Mouse (Mus musculus): Measurements from ENCODE around the gene Macrod1. TPM values are rescaled to one million over a fixed set of nuclear protein-coding genes. Genes with fewer than 3 reads are reported as not detected.

The Macrod1 gene
- polyA plus RNA-seq, 1 experiment from 2014 or later, result 6.9 TPM

DNA sequence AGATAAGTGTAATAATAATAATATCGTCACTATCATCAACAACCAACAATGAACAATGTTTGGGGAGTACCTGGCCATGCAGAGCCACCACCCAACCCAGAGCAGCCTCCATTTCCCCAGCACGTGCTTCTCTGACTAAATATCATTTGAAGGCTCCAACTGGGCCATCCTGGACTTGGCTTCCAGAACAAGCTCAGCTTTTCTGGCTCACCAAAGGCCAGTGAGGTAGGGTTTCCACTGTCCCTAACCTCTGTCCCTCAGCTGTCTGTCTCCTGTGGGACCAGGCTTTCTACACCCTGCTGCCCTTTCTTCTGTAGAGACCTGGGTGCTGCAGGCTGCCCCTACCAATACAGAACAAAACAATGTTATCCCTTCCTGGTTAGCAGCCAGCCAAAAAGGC is 50.0 kb downstream of the Macrod1 start:
- peaks cover 58% of the 10 kb centered on the region for H3K4me1 ChIP-seq (replicated peaks; ENCODE audit: control insufficient read depth, insufficient read depth, low read length)
- H3K36me3 ChIP-seq (replicated peaks; ENCODE audit: control insufficient read depth, insufficient read depth), result no peaks in the 10 kb centered on the region
- no peak overlapping the region for H3K4me2 ChIP-seq (replicated peaks)
- H3K27ac ChIP-seq, result no peak overlapping the region
- H3K9ac ChIP-seq, result no peak overlapping the region
- no peak for DNase-seq (ENCODE audit: low spot score)
- ATAC-seq (ENCODE audit: low FRiP score), result no peak
- WGBS, result 85% methylated on average over 2 of the region's 2 CpGs
- no peak overlapping the region for H3K4me3 ChIP-seq (replicated peaks; ENCODE audit: low read length)
- no peaks in the 10 kb centered on the region for H3K27me3 ChIP-seq (ENCODE audit: control insufficient read depth, insufficient read depth, low read length)
- no peaks in the 10 kb centered on the region for H3K9me3 ChIP-seq (ENCODE audit: control insufficient read depth, low read length)

GRCm38 (mm10) chr19:7107174-7107573 is 50.6 kb downstream of the Macrod1 start:
- Histone ChIP-seq H3K4me1 (replicated peaks; ENCODE audit: control insufficient read depth, insufficient read depth, low read length) (peaks cover 52% of the 10 kb centered on the region), H3K4me2 (replicated peaks) (no peak overlapping the region), H3K9me3 (ENCODE audit: control insufficient read depth, low read length) (no peaks in the 10 kb centered on the region), H3K27me3 (ENCODE audit: control insufficient read depth, insufficient read depth, low read length) (no peaks in the 10 kb centered on the region), H3K4me3 (replicated peaks; ENCODE audit: low read length) (no peak overlapping the region), H3K36me3 (replicated peaks; ENCODE audit: control insufficient read depth, insufficient read depth) (no peaks in the 10 kb centered on the region), H3K27ac (no peak overlapping the region), H3K9ac (no peak overlapping the region)
- 79% methylated on average over 4 of the region's 4 CpGs for WGBS
- ATAC-seq (ENCODE audit: low FRiP score) (no peak), DNase-seq (ENCODE audit: low spot score) (no peak)

DNA sequence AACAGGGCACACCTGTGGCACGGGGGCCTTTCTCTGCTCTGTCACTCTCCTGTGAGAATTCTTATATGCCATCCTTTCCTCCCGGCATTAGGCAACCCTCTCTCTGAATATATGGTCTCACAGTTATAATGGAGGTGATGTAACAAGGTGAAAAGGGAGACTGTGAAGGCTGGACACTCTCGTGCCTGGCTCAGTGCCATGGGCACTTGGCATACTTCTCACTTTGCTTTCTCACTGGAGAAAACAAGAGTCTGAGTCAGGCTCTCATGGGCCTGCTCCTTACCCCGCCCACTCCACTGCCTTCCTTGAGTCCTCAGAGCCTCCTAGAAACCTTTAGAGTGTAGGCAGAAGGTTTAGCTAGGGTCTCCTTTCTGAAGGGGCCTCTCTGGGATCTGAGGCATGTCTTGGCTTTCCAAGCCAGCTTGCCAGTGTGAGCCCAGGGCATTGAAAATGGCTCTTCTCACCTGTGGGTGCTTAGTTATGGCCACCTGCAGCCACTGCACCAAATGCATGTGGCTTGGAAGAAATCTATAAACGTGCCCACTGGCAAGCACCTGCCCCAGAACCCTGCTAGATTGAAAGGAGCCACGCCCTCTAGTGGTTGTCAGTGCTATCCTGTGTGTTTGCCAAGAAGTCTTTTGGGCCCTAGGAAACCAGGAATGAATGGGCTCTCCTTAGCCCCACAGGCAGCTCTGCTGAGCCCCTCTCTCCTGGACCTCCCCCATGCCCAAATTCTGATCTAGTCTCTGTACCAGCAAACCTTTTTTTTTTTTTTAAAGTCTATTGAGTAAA is 51.7 kb downstream of the Macrod1 start:
- DNase-seq (ENCODE audit: low spot score), result no peak
- no peak overlapping the region for H3K4me2 ChIP-seq (replicated peaks)
- no peaks in the 10 kb centered on the region for H3K9me3 ChIP-seq (ENCODE audit: control insufficient read depth, low read length)
- 52% methylated on average over 6 of the region's 6 CpGs for WGBS
- H3K9ac ChIP-seq, result no peak overlapping the region
- no peaks in the 10 kb centered on the region for H3K27me3 ChIP-seq (ENCODE audit: control insufficient read depth, insufficient read depth, low read length)
- no peaks in the 10 kb centered on the region for H3K36me3 ChIP-seq (replicated peaks; ENCODE audit: control insufficient read depth, insufficient read depth)
- no peak for ATAC-seq (ENCODE audit: low FRiP score)
- no peak overlapping the region for H3K4me3 ChIP-seq (replicated peaks; ENCODE audit: low read length)
- H3K4me1 ChIP-seq (replicated peaks; ENCODE audit: control insufficient read depth, insufficient read depth, low read length), result peaks cover 48% of the 10 kb centered on the region
- H3K27ac ChIP-seq, result no peak overlapping the region

- ATAC-seq (ENCODE audit: low FRiP score), result no peak
- no peaks in the 10 kb centered on the region for H3K27me3 ChIP-seq (ENCODE audit: control insufficient read depth, insufficient read depth, low read length)
- no peak overlapping the region for H3K4me3 ChIP-seq (replicated peaks; ENCODE audit: low read length)
- no peak overlapping the region for H3K9ac ChIP-seq
- no peaks in the 10 kb centered on the region for H3K36me3 ChIP-seq (replicated peaks; ENCODE audit: control insufficient read depth, insufficient read depth)
- no peak overlapping the region for H3K4me2 ChIP-seq (replicated peaks)
- no peaks in the 10 kb centered on the region for H3K9me3 ChIP-seq (ENCODE audit: control insufficient read depth, low read length)
- peaks cover 39% of the 10 kb centered on the region for H3K4me1 ChIP-seq (replicated peaks; ENCODE audit: control insufficient read depth, insufficient read depth, low read length)
- H3K27ac ChIP-seq, result no peak overlapping the region
- WGBS, result 7% methylated on average over 5 of the region's 5 CpGs
- DNase-seq (ENCODE audit: low spot score), result no peak
These were observed 53.5 kb downstream of the Macrod1 start for GRCm38 (mm10) chr19:7110097-7110496.

- Histone ChIP-seq H3K27me3 (ENCODE audit: control insufficient read depth, insufficient read depth, low read length) (no peaks in the 10 kb centered on the region), H3K9me3 (ENCODE audit: control insufficient read depth, low read length) (no peaks in the 10 kb centered on the region), H3K4me3 (replicated peaks; ENCODE audit: low read length) (no peak overlapping the region), H3K4me2 (replicated peaks) (no peak overlapping the region), H3K4me1 (replicated peaks; ENCODE audit: control insufficient read depth, insufficient read depth, low read length) (peaks cover 45% of the 10 kb centered on the region), H3K27ac (no peak overlapping the region), H3K9ac (no peak overlapping the region), H3K36me3 (replicated peaks; ENCODE audit: control insufficient read depth, insufficient read depth) (no peaks in the 10 kb centered on the region)
- 47% methylated on average over 6 of the region's 6 CpGs for WGBS
- DNase-seq (ENCODE audit: low spot score), result no peak
- ATAC-seq (ENCODE audit: low FRiP score), result no peak
These were observed 54.3 kb downstream of the Macrod1 start for GRCm38 (mm10) chr19:7110875-7111274.

DNA sequence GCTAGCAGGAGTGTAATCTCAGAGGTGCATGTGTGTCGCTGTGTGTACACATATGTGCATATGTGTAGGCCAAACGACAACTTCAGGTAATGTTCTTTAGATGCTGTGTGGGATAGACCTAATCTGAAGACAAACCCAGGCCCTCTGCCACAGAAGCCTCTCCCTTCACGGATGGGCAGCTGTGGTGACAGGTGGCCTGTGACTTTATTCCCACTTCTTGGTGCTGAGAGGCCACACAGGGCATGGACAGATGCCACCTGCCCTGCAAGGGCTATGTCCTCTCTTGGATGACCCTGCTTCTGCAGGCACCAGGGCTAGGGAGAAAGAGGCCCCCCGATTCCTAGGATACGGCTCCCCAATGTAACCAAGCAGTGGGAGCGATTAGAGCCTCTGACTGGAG is 54.7 kb downstream of the Macrod1 start:
- no peak overlapping the region for H3K9ac ChIP-seq
- WGBS, result 77% methylated on average over 6 of the region's 6 CpGs
- peaks cover 47% of the 10 kb centered on the region for H3K4me1 ChIP-seq (replicated peaks; ENCODE audit: control insufficient read depth, insufficient read depth, low read length)
- no peaks in the 10 kb centered on the region for H3K9me3 ChIP-seq (ENCODE audit: control insufficient read depth, low read length)
- H3K4me3 ChIP-seq (replicated peaks; ENCODE audit: low read length), result no peak overlapping the region
- no peak overlapping the region for H3K27ac ChIP-seq
- ATAC-seq (ENCODE audit: low FRiP score), result no peak
- no peak for DNase-seq (ENCODE audit: low spot score)
- no peaks in the 10 kb centered on the region for H3K36me3 ChIP-seq (replicated peaks; ENCODE audit: control insufficient read depth, insufficient read depth)
- H3K27me3 ChIP-seq (ENCODE audit: control insufficient read depth, insufficient read depth, low read length), result no peaks in the 10 kb centered on the region
- no peak overlapping the region for H3K4me2 ChIP-seq (replicated peaks)

- no peaks in the 10 kb centered on the region for H3K9me3 ChIP-seq (ENCODE audit: control insufficient read depth, low read length)
- no peak overlapping the region for H3K9ac ChIP-seq
- ATAC-seq (ENCODE audit: low FRiP score) (no peak), DNase-seq (ENCODE audit: low spot score) (no peak)
- peaks cover 50% of the 10 kb centered on the region for H3K4me1 ChIP-seq (replicated peaks; ENCODE audit: control insufficient read depth, insufficient read depth, low read length)
- H3K4me3 ChIP-seq (replicated peaks; ENCODE audit: low read length), result no peak overlapping the region
- H3K27ac ChIP-seq, result no peak overlapping the region
- WGBS, result 84% methylated on average over 4 of the region's 4 CpGs
- no peak overlapping the region for H3K4me2 ChIP-seq (replicated peaks)
- no peaks in the 10 kb centered on the region for H3K36me3 ChIP-seq (replicated peaks; ENCODE audit: control insufficient read depth, insufficient read depth)
- H3K27me3 ChIP-seq (ENCODE audit: control insufficient read depth, insufficient read depth, low read length), result no peaks in the 10 kb centered on the region
These were observed 55.1 kb downstream of the Macrod1 start for GRCm38 (mm10) chr19:7111710-7112109.

- no peaks in the 10 kb centered on the region for H3K27me3 ChIP-seq (ENCODE audit: control insufficient read depth, insufficient read depth, low read length)
- H3K9me3 ChIP-seq (ENCODE audit: control insufficient read depth, low read length), result no peaks in the 10 kb centered on the region
- 30% methylated on average over 3 of the region's 3 CpGs for WGBS
- no peak overlapping the region for H3K9ac ChIP-seq
- DNase-seq (ENCODE audit: low spot score), result no peak
- H3K4me3 ChIP-seq (replicated peaks; ENCODE audit: low read length), result no peak overlapping the region
- no peak overlapping the region for H3K27ac ChIP-seq
- H3K4me2 ChIP-seq (replicated peaks), result no peak overlapping the region
- no peak for ATAC-seq (ENCODE audit: low FRiP score)
- no peaks in the 10 kb centered on the region for H3K36me3 ChIP-seq (replicated peaks; ENCODE audit: control insufficient read depth, insufficient read depth)
- H3K4me1 ChIP-seq (replicated peaks; ENCODE audit: control insufficient read depth, insufficient read depth, low read length), result peaks cover 54% of the 10 kb centered on the region
These were observed 56.0 kb downstream of the Macrod1 start for GRCm38 (mm10) chr19:7112628-7113027.

GRCm38 (mm10) chr19:7113574-7113973 is 57.0 kb downstream of the Macrod1 start:
- Histone ChIP-seq H3K9ac (peak overlapping the region; percentile 14; the same call in 1 of the 2 replicates), H3K27ac (peak overlapping the region; percentile 7; the same call in 1 of the 2 replicates), H3K4me2 (replicated peaks) (no peak overlapping the region), H3K4me1 (replicated peaks; ENCODE audit: control insufficient read depth, insufficient read depth, low read length) (peaks cover 54% of the 10 kb centered on the region), H3K36me3 (replicated peaks; ENCODE audit: control insufficient read depth, insufficient read depth) (no peaks in the 10 kb centered on the region), H3K9me3 (ENCODE audit: control insufficient read depth, low read length) (no peaks in the 10 kb centered on the region), H3K4me3 (replicated peaks; ENCODE audit: low read length) (no peak overlapping the region), H3K27me3 (ENCODE audit: control insufficient read depth, insufficient read depth, low read length) (no peaks in the 10 kb centered on the region)
- DNase-seq (ENCODE audit: low spot score) (no peak), ATAC-seq (ENCODE audit: low FRiP score) (no peak)
- 21% methylated on average over 14 of the region's 14 CpGs for WGBS
